In genomic region chr5:31451336-31451735, GRCm38 (mm10) we compare ENCODE assay signal across 12 mouse cellular contexts. TPM values are rescaled to one million over a fixed set of nuclear protein-coding genes. Genes with fewer than 3 reads are reported as not detected.
A peak's percentile ranks its signal among the peaks of the same experiment; 100 is the strongest.
DNase-seq lines count a peak whose midpoint lies in the region; ATAC-seq and TF ChIP-seq lines count a peak whose summit lies in the region.
"Had no signal": no experiment of that assay in that cellular context is flagged by ENCODE, and none has a peak within 500 bp of the region (broad histone marks: within the 10 kb centered on the region; RNA-seq: fewer than 3 reads in every experiment).

No protein-coding gene starts in this region.

- no peak overlapping the region for H3K4me3 ChIP-seq in liver, adult 2 months (ENCODE audit: insufficient read depth, low read depth, low read length)
- no peak overlapping the region for H3K4me3 ChIP-seq in intestine, embryonic 16.5 days (ENCODE audit: low read length)
- no peak overlapping the region for H3K4me3 ChIP-seq in midbrain, postnatal 0 days (ENCODE audit: low read depth, low read length)
- H3K4me3 ChIP-seq in forebrain, embryonic 13.5 days = no peak overlapping the region

- peaks cover 4% of the 10 kb centered on the region for H3K4me1 ChIP-seq in liver, adult 2 months (ENCODE audit: control insufficient read depth, insufficient read depth, low read length)
- peaks cover 14% of the 10 kb centered on the region for H3K4me1 ChIP-seq in intestine, embryonic 16.5 days (ENCODE audit: control insufficient read depth, insufficient read depth, low read length)
- peaks cover 7% of the 10 kb centered on the region; the same call in 1 of the 2 replicates for H3K4me1 ChIP-seq in midbrain, postnatal 0 days (ENCODE audit: insufficient read depth, low read length)
- peaks cover 19% of the 10 kb centered on the region for H3K4me1 ChIP-seq in forebrain, embryonic 13.5 days

- no peak overlapping the region for H3K27ac ChIP-seq in liver, adult 2 months (replicated peaks; ENCODE audit: insufficient read depth, low read depth, low read length)
- H3K27ac ChIP-seq in intestine, embryonic 16.5 days (ENCODE audit: low read length) = peak overlapping the region; percentile 29; the same call in 1 of the 2 replicates
- H3K27ac ChIP-seq in midbrain, postnatal 0 days (ENCODE audit: low read depth, low read length) = no peak overlapping the region
- no peak overlapping the region for H3K27ac ChIP-seq in forebrain, embryonic 13.5 days
- H3K27ac ChIP-seq: limb, embryonic 12.5 days had no signal

- no peaks in the 10 kb centered on the region for H3K36me3 ChIP-seq in liver, adult 2 months (ENCODE audit: control insufficient read depth, insufficient read depth, low read length)
- no peaks in the 10 kb centered on the region for H3K36me3 ChIP-seq in intestine, embryonic 16.5 days (ENCODE audit: control insufficient read depth, insufficient read depth, low read length)
- H3K36me3 ChIP-seq in midbrain, postnatal 0 days (ENCODE audit: insufficient read depth, low read length) = no peaks in the 10 kb centered on the region
- H3K36me3 ChIP-seq in forebrain, embryonic 13.5 days (ENCODE audit: poor library complexity, severe bottlenecking) = no peaks in the 10 kb centered on the region
- H3K36me3 ChIP-seq: limb, embryonic 12.5 days had no signal

- H3K9me3 ChIP-seq in intestine, embryonic 16.5 days (ENCODE audit: control insufficient read depth, low read length) = no peaks in the 10 kb centered on the region
- no peaks in the 10 kb centered on the region for H3K9me3 ChIP-seq in midbrain, postnatal 0 days (ENCODE audit: low read length)
- no peaks in the 10 kb centered on the region for H3K9me3 ChIP-seq in forebrain, embryonic 13.5 days (replicated peaks)
- H3K9me3 ChIP-seq: limb, embryonic 12.5 days had no signal

- H3K79me2 ChIP-seq in liver, adult 2 months (ENCODE audit: control insufficient read depth, insufficient read depth, low read length) = no peaks in the 10 kb centered on the region; the same call in 1 of the 2 replicates

- DNase-seq in adrenal gland, postnatal 14 days = peak; percentile 6
- DNase-seq in adrenal gland, postnatal 4 days (ENCODE audit: low spot score in 2 of 2) = no peak
- DNase-seq in liver, adult 2 months (ENCODE audit: extremely low read depth, low read depth, low spot score) = peak; percentile 30
- no peak for DNase-seq in liver
- no peak for DNase-seq in midbrain, postnatal 0 days (ENCODE audit: low spot score)
- no peak for DNase-seq in embryo, embryonic 9.5 days (ENCODE audit: extremely low spot score)
- DNase-seq: cerebellum, adult 11 months; kidney, postnatal 14 days had no signal

- no peaks in the 10 kb centered on the region for H3K27me3 ChIP-seq in liver, adult 2 months (ENCODE audit: control insufficient read depth, insufficient read depth, low read length)
- no peaks in the 10 kb centered on the region for H3K27me3 ChIP-seq in intestine, embryonic 16.5 days (replicated peaks; ENCODE audit: control insufficient read depth, insufficient read depth, low read length)
- 0 out of 2 replicates have a peak, but pooled peaks cover 3% of the 10 kb centered on the region for H3K27me3 ChIP-seq in midbrain, postnatal 0 days (ENCODE audit: insufficient read depth, low read length)
- no peaks in the 10 kb centered on the region for H3K27me3 ChIP-seq in forebrain, embryonic 13.5 days
- H3K27me3 ChIP-seq: limb, embryonic 12.5 days had no signal

- no peak overlapping the region for H3K9ac ChIP-seq in liver, adult 2 months (ENCODE audit: low read depth, low read length)
- H3K9ac ChIP-seq in intestine, embryonic 16.5 days (ENCODE audit: low read depth, low read length) = no peak overlapping the region
- H3K9ac ChIP-seq in midbrain, postnatal 0 days (replicated peaks; ENCODE audit: low read length, poor library complexity, severe bottlenecking) = no peak overlapping the region
- H3K9ac ChIP-seq in forebrain, embryonic 13.5 days = no peak overlapping the region
- H3K9ac ChIP-seq: limb, embryonic 12.5 days had no signal

- no peak overlapping the region for H3K4me2 ChIP-seq in intestine, embryonic 16.5 days (ENCODE audit: low read depth, low read length)
- peak overlapping the region; percentile 58; the same call in 1 of the 2 replicates for H3K4me2 ChIP-seq in midbrain, postnatal 0 days (ENCODE audit: low read depth, low read length, poor library complexity, severe bottlenecking)
- H3K4me2 ChIP-seq in forebrain, embryonic 13.5 days = no peak overlapping the region

- 72% methylated on average over 2 of the region's 2 CpGs for WGBS in liver, adult 2 months
- 67% methylated on average over 2 of the region's 2 CpGs for WGBS in intestine, embryonic 16.5 days
- WGBS in midbrain, postnatal 0 days = 84% methylated on average over 2 of the region's 2 CpGs
- WGBS in forebrain, embryonic 13.5 days = 95% methylated on average over 2 of the region's 2 CpGs

- no peak for TF ChIP-seq POLR2A in liver, adult 2 months (IDR thresholded peaks at IDR 0.05; ENCODE audit: extremely low read depth, insufficient read depth, low read length)

- TF ChIP-seq CTCF in liver, adult 2 months (IDR thresholded peaks at IDR 0.05; ENCODE audit: low read depth, low read length) = no peak
- no peak for TF ChIP-seq CTCF in midbrain, postnatal 0 days (IDR thresholded peaks at IDR 0.05)

- ATAC-seq in intestine, embryonic 16.5 days = peak; percentile 29; the same call in 1 of the 2 replicates
- ATAC-seq in midbrain, postnatal 0 days (ENCODE audit: low FRiP score) = no peak
- ATAC-seq in forebrain, embryonic 13.5 days = no peak

RNA-seq across cellular contexts. Expression of gene Zfp512, which starts 0.9 kb away (rescaled TPM):
- 20.1 and 23.2 TPM in 2 replicates for total RNA-seq in adrenal gland, postnatal 14 days (2021)
- 10 to 100 TPM; 34.2 to 34.8 TPM for total RNA-seq in adrenal gland, postnatal 4 days (2021)
- 8.1 and 9.0 TPM in 2 replicates for total RNA-seq in liver, adult 2 months (2014; rRNA removed)
- 4.6 and 4.9 TPM in 2 replicates for polyA plus RNA-seq in liver, adult 2 months (2012; rRNA removed)
- 28.9 and 31.2 TPM in 2 replicates for polyA plus RNA-seq in intestine, embryonic 16.5 days (2015; fragmentation: Nextera tagmentation; extraction: Ambion mirVana)
- total RNA-seq in midbrain, postnatal 0 days (2014; rRNA removed) = 74.6 and 99.9 TPM in 2 replicates
- polyA plus RNA-seq in midbrain, postnatal 0 days (2015; fragmentation: Nextera tagmentation; extraction: Ambion mirVana) = 93.6 and 94.2 TPM in 2 replicates
- polyA plus RNA-seq in forebrain, embryonic 13.5 days (2015; fragmentation: Nextera tagmentation; extraction: Ambion mirVana) = 94.8 and 106 TPM in 2 replicates

RNA-seq across cellular contexts. Expression of gene 4930548H24Rik, which starts 34.2 kb away (rescaled TPM):
- 0.23 TPM in 1 of 2 replicates, not detected in the other for total RNA-seq in adrenal gland, postnatal 14 days (2021)
- total RNA-seq in adrenal gland, postnatal 4 days (2021) = under 1 TPM; 0.50 to 0.62 TPM
- not detected in 2 replicates for total RNA-seq in liver, adult 2 months (2014; rRNA removed)
- not detected in 2 replicates for polyA plus RNA-seq in liver, adult 2 months (2012; rRNA removed)
- polyA plus RNA-seq in intestine, embryonic 16.5 days (2015; fragmentation: Nextera tagmentation; extraction: Ambion mirVana) = 0.09 TPM in 1 of 2 replicates, not detected in the other
- total RNA-seq in midbrain, postnatal 0 days (2014; rRNA removed) = 0.28 TPM in 1 of 2 replicates, not detected in the other
- polyA plus RNA-seq in midbrain, postnatal 0 days (2015; fragmentation: Nextera tagmentation; extraction: Ambion mirVana) = not detected in 2 replicates
- 0.14 and 0.18 TPM in 2 replicates for polyA plus RNA-seq in forebrain, embryonic 13.5 days (2015; fragmentation: Nextera tagmentation; extraction: Ambion mirVana)
- polyA plus RNA-seq: limb, embryonic 12.5 days; neural tube, embryonic 14.5 days had no signal

RNA-seq across cellular contexts. Expression of gene Gpn1, which starts 43.2 kb away (rescaled TPM):
- 23.0 and 25.8 TPM in 2 replicates for total RNA-seq in adrenal gland, postnatal 14 days (2021)
- total RNA-seq in adrenal gland, postnatal 4 days (2021) = 10 to 100 TPM; 28.0 to 28.7 TPM
- 8.5 and 9.5 TPM in 2 replicates for total RNA-seq in liver, adult 2 months (2014; rRNA removed)
- 13.2 and 19.0 TPM in 2 replicates for polyA plus RNA-seq in liver, adult 2 months (2012; rRNA removed)
- polyA plus RNA-seq in intestine, embryonic 16.5 days (2015; fragmentation: Nextera tagmentation; extraction: Ambion mirVana) = 43.5 and 53.3 TPM in 2 replicates
- total RNA-seq in midbrain, postnatal 0 days (2014; rRNA removed) = 35.2 and 37.3 TPM in 2 replicates
- polyA plus RNA-seq in midbrain, postnatal 0 days (2015; fragmentation: Nextera tagmentation; extraction: Ambion mirVana) = 62.7 and 71.1 TPM in 2 replicates
- polyA plus RNA-seq in forebrain, embryonic 13.5 days (2015; fragmentation: Nextera tagmentation; extraction: Ambion mirVana) = 75.4 and 89.8 TPM in 2 replicates

Comparison
In these comparisons a context has a peak if more than half of its experiments do, and no peak if none do; other contexts are left out.
1. DNase-seq: peak in adrenal gland, postnatal 14 days (single experiment) and liver, adult 2 months (single experiment); none in adrenal gland, postnatal 4 days (0 of 2), liver (single experiment), midbrain, postnatal 0 days (single experiment) and embryo, embryonic 9.5 days (single experiment).